In the genomic region with DNA sequence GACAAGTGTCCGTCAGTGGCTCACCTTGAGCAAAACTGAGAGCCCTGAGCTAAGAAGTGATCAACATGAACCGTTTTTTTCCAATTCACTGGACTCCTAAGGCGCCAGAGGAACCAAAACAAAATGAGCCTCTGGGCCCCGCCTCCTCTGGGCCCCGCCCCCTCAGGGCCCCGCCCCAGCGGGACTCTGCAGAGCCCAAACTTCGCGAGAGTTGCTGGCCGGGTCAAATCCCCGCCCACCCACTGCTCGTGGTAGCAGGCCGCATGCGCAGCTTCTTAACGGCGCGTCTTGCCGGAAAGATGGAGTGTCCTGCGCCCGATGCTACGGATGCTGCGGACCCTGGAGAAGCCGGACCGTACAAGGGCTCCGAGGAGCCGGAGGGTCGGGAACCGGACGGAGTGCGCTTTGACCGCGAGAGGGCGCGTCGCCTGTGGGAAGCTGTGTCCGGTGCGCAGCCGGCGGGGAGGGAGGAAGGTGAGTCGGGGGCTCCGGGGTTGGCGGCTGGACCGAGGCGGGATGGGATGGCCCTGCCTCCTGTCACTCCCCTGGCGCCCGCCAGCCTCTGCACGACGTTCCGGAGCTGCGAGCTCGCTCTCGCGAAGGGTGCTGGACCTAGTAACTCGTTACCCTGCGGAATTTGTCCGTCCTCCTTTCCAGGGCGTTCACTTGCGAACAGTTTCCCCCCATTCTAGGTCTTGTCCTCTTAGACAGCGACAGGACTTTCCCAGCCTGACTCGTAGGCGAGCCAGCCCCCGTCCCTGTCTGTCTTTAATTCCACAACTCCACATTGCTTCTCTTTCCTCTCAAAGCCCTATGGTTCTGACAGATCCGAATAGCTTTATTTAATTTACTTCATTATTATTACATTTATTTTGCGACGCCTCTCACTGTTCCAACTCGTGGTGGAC, we compare ENCODE assay signal across 8 mouse cellular contexts. TPM values are rescaled to one million over a fixed set of nuclear protein-coding genes. Genes with fewer than 3 reads are reported as not detected.
DNase-seq lines count a peak whose midpoint lies in the region; ATAC-seq and TF ChIP-seq lines count a peak whose summit lies in the region.

A gene (plus strand): TSS at position 267 of the 908 bp plus-strand sequence.

- peak within 1 kb of the TSS; percentile 69 for H3K4me2 ChIP-seq in embryonic facial prominence, embryonic 15.5 days (replicated peaks)
- peak within 1 kb of the TSS; percentile 89 for H3K4me2 ChIP-seq in limb, embryonic 14.5 days (replicated peaks; ENCODE audit: low read depth, low read length, severe bottlenecking)
- peak within 1 kb of the TSS; percentile 77 for H3K4me2 ChIP-seq in midbrain, postnatal 0 days (ENCODE audit: low read depth, low read length, poor library complexity, severe bottlenecking)

- peak within 1 kb of the TSS; percentile 89 for H3K4me3 ChIP-seq in bone marrow, adult 2 months (replicated peaks; ENCODE audit: control insufficient read depth, low read depth, low read length)
- H3K4me3 ChIP-seq in embryonic facial prominence, embryonic 15.5 days (replicated peaks): peak within 1 kb of the TSS; percentile 94
- H3K4me3 ChIP-seq in limb, embryonic 14.5 days (replicated peaks; ENCODE audit: low read length): peak within 1 kb of the TSS; percentile 68
- peak within 1 kb of the TSS; percentile 90 for H3K4me3 ChIP-seq in midbrain, postnatal 0 days (ENCODE audit: low read depth, low read length)

- TF ChIP-seq CTCF in bone marrow, adult 2 months (IDR thresholded peaks at IDR 0.05; ENCODE audit: control insufficient read depth, insufficient read depth, low read length): peak; percentile 23; the same call in 1 of the 2 replicates
- peak; percentile 67 for TF ChIP-seq CTCF in midbrain, postnatal 0 days (IDR thresholded peaks at IDR 0.05)

- no peaks in the 10 kb centered on the region for H3K27me3 ChIP-seq in embryonic facial prominence, embryonic 15.5 days
- H3K27me3 ChIP-seq in limb, embryonic 14.5 days (ENCODE audit: control insufficient read depth, insufficient read depth, low read length): no peaks in the 10 kb centered on the region
- no peaks in the 10 kb centered on the region for H3K27me3 ChIP-seq in midbrain, postnatal 0 days (ENCODE audit: insufficient read depth, low read length)

- peak; percentile 91 for ATAC-seq in embryonic facial prominence, embryonic 15.5 days (ENCODE audit: insufficient number of reproducible peaks, low FRiP score, low TSS enrichment, low read depth)
- ATAC-seq in limb, embryonic 14.5 days (ENCODE audit: low FRiP score, low read depth): peak; percentile 94
- peak; percentile 92 for ATAC-seq in midbrain, postnatal 0 days (ENCODE audit: low FRiP score)

- H3K9ac ChIP-seq in embryonic facial prominence, embryonic 15.5 days: peak within 1 kb of the TSS; percentile 76
- H3K9ac ChIP-seq in limb, embryonic 14.5 days (ENCODE audit: low read depth, low read length, severe bottlenecking): peak within 1 kb of the TSS; percentile 74
- H3K9ac ChIP-seq in midbrain, postnatal 0 days (replicated peaks; ENCODE audit: low read length, poor library complexity, severe bottlenecking): peak within 1 kb of the TSS; percentile 96

- TF ChIP-seq POLR2A in bone marrow, adult 2 months (IDR thresholded peaks at IDR 0.05; ENCODE audit: borderline replicate concordance, control insufficient read depth, low read depth, low read length): peak; percentile 99
- TF ChIP-seq POLR2A in limb, embryonic 14.5 days (IDR thresholded peaks at IDR 0.05; ENCODE audit: borderline replicate concordance, extremely low read depth, insufficient read depth, insufficient read length): peak; percentile 76; the same call in 1 of the 2 replicates

- peak; percentile 97 for DNase-seq in 416B (ENCODE audit: low read depth)
- DNase-seq in heart, adult 8-10 months (ENCODE audit: low spot score): peak; percentile 97
- DNase-seq in kidney, adult 9 months: peak; percentile 99
- peak; percentile 98 for DNase-seq in limb, embryonic 14.5 days (ENCODE audit: low spot score)
- DNase-seq in midbrain, postnatal 0 days (ENCODE audit: low spot score): peak; percentile 97
- peak; percentile 98 for DNase-seq in spleen, postnatal 14 days (ENCODE audit: low spot score in 2 of 2)

- H3K27ac ChIP-seq in bone marrow, adult 2 months (ENCODE audit: control insufficient read depth, insufficient read depth, low read depth, low read length, poor library complexity): peak within 1 kb of the TSS; percentile 66
- peak within 1 kb of the TSS; percentile 92 for H3K27ac ChIP-seq in embryonic facial prominence, embryonic 15.5 days (replicated peaks)
- peak within 1 kb of the TSS; percentile 30 for H3K27ac ChIP-seq in limb, embryonic 14.5 days (replicated peaks; ENCODE audit: low read depth, low read length)
- H3K27ac ChIP-seq in midbrain, postnatal 0 days (ENCODE audit: low read depth, low read length): peak within 1 kb of the TSS; percentile 86

- H3K4me1 ChIP-seq in bone marrow, adult 2 months (ENCODE audit: control insufficient read depth, insufficient read depth, low read length): peaks cover 4% of the 10 kb centered on the region; the same call in 1 of the 2 replicates
- H3K4me1 ChIP-seq in embryonic facial prominence, embryonic 15.5 days: peaks cover 17% of the 10 kb centered on the region
- H3K4me1 ChIP-seq in limb, embryonic 14.5 days (ENCODE audit: control insufficient read depth, insufficient read depth, low read length): peaks cover 8% of the 10 kb centered on the region
- H3K4me1 ChIP-seq in midbrain, postnatal 0 days (ENCODE audit: insufficient read depth, low read length): no peaks in the 10 kb centered on the region

- WGBS in bone marrow, adult 2 months: under 1% methylated on average over 66 of the region's 66 CpGs
- under 1% methylated on average over 64 of the region's 66 CpGs for WGBS in embryonic facial prominence, embryonic 15.5 days
- WGBS in limb, embryonic 14.5 days: under 1% methylated on average over 65 of the region's 66 CpGs
- WGBS in midbrain, postnatal 0 days: under 1% methylated on average over 55 of the region's 66 CpGs

- peaks cover 19% of the 10 kb centered on the region; the same call in 1 of the 2 replicates for H3K36me3 ChIP-seq in embryonic facial prominence, embryonic 15.5 days
- peaks cover 17% of the 10 kb centered on the region; the same call in 1 of the 2 replicates for H3K36me3 ChIP-seq in limb, embryonic 14.5 days (ENCODE audit: control insufficient read depth, insufficient read depth, low read length)
- no peaks in the 10 kb centered on the region for H3K36me3 ChIP-seq in midbrain, postnatal 0 days (ENCODE audit: insufficient read depth, low read length)

- no peaks in the 10 kb centered on the region for H3K9me3 ChIP-seq in embryonic facial prominence, embryonic 15.5 days (replicated peaks)
- H3K9me3 ChIP-seq in limb, embryonic 14.5 days (ENCODE audit: control insufficient read depth, low read length): no peaks in the 10 kb centered on the region
- no peaks in the 10 kb centered on the region for H3K9me3 ChIP-seq in midbrain, postnatal 0 days (ENCODE audit: low read length)

RNA-seq across cellular contexts. Expression of the gene that starts here (rescaled TPM):
- 12.2 and 19.8 TPM in 2 replicates for polyA plus RNA-seq in bone marrow, adult 2 months (2011; ENCODE audit: insufficient read depth, insufficient read length, low replicate concordance, missing spikeins)
- polyA plus RNA-seq in embryonic facial prominence, embryonic 15.5 days (2015; fragmentation: Nextera tagmentation; extraction: Ambion mirVana): 24.3 and 26.3 TPM in 2 replicates
- total RNA-seq in heart, adult 8-10 months (2022): 10 to 100 TPM; 17.6 to 31.3 (median 22.5) TPM
- 48.6 and 50.8 TPM in 2 replicates for polyA plus RNA-seq in limb, embryonic 14.5 days (2012; rRNA removed)
- 27.0 and 28.9 TPM in 2 replicates for polyA plus RNA-seq in limb, embryonic 14.5 days (2014; fragmentation: Nextera tagmentation; extraction: Ambion mirVana)
- 32.8 and 36.8 TPM in 2 replicates for total RNA-seq in midbrain, postnatal 0 days (2014; rRNA removed)
- 24.2 and 24.8 TPM in 2 replicates for polyA plus RNA-seq in midbrain, postnatal 0 days (2015; fragmentation: Nextera tagmentation; extraction: Ambion mirVana)

Comparison
In these comparisons a context has a peak if more than half of its experiments do, and no peak if none do; other contexts are left out.
1. Peak in every context shown above with its lines: DNase-seq, ATAC-seq, H3K4me3 ChIP-seq and H3K27ac ChIP-seq.
2. H3K27ac ChIP-seq: peak in every context shown above with its lines; median percentile 92 in embryonic facial prominence, embryonic 15.5 days; 86 in midbrain, postnatal 0 days; 66 in bone marrow, adult 2 months; 30 in limb, embryonic 14.5 days.